In genomic region chr8:87962514-87963225, GRCm38 (mm10) we compare ENCODE assay signal across 9 mouse cellular contexts. TPM values are rescaled to one million over a fixed set of nuclear protein-coding genes. Genes with fewer than 3 reads are reported as not detected.
A peak's percentile ranks its signal among the peaks of the same experiment; 100 is the strongest.
DNase-seq lines count a peak whose midpoint lies in the region; ATAC-seq and TF ChIP-seq lines count a peak whose summit lies in the region.
"Had no signal": no experiment of that assay in that cellular context is flagged by ENCODE, and none has a peak within 500 bp of the region (broad histone marks: within the 10 kb centered on the region; RNA-seq: fewer than 3 reads in every experiment).

No protein-coding gene starts in this region.

- H3K36me3 ChIP-seq in heart, embryonic 10.5 days = no peaks in the 10 kb centered on the region
- no peaks in the 10 kb centered on the region for H3K36me3 ChIP-seq in E14TG2a.4 (ENCODE audit: insufficient read depth, low read length)
- no peaks in the 10 kb centered on the region for H3K36me3 ChIP-seq in forebrain, embryonic 10.5 days (replicated peaks)
- no peaks in the 10 kb centered on the region for H3K36me3 ChIP-seq in limb, embryonic 14.5 days (ENCODE audit: control insufficient read depth, insufficient read depth, low read length)

- peaks cover 54% of the 10 kb centered on the region for H3K4me1 ChIP-seq in heart, embryonic 10.5 days
- H3K4me1 ChIP-seq in E14TG2a.4 (replicated peaks; ENCODE audit: low read depth, low read length) = peaks cover 55% of the 10 kb centered on the region
- H3K4me1 ChIP-seq in forebrain, embryonic 10.5 days = peaks cover 66% of the 10 kb centered on the region
- H3K4me1 ChIP-seq in limb, embryonic 14.5 days (ENCODE audit: control insufficient read depth, insufficient read depth, low read length) = peaks cover 30% of the 10 kb centered on the region

- peak overlapping the region; percentile 82 for H3K4me3 ChIP-seq in heart, embryonic 10.5 days
- peak overlapping the region; percentile 94 for H3K4me3 ChIP-seq in E14TG2a.4 (replicated peaks; ENCODE audit: low read length)
- H3K4me3 ChIP-seq in forebrain, embryonic 10.5 days = peak overlapping the region; percentile 97
- peak overlapping the region; percentile 89 for H3K4me3 ChIP-seq in limb, embryonic 14.5 days (replicated peaks; ENCODE audit: low read length)

- H3K9me3 ChIP-seq in heart, embryonic 10.5 days = no peaks in the 10 kb centered on the region
- H3K9me3 ChIP-seq in E14TG2a.4 (ENCODE audit: low read length) = no peaks in the 10 kb centered on the region
- H3K9me3 ChIP-seq in forebrain, embryonic 10.5 days = no peaks in the 10 kb centered on the region
- no peaks in the 10 kb centered on the region for H3K9me3 ChIP-seq in limb, embryonic 14.5 days (ENCODE audit: control insufficient read depth, low read length)

- TF ChIP-seq CTCF in E14TG2a.4 (conservative IDR thresholded peaks at IDR 0.05; ENCODE audit: low read length) = no peak; the same call in 1 of the 2 replicates

- TF ChIP-seq POLR2A in limb, embryonic 14.5 days (IDR thresholded peaks at IDR 0.05; ENCODE audit: borderline replicate concordance, extremely low read depth, insufficient read depth, insufficient read length) = no peak

- DNase-seq in heart, embryonic 10.5 days (ENCODE audit: low spot score) = no peak
- no peak for DNase-seq in heart, postnatal 36 days
- peak; percentile 31 for DNase-seq in forebrain, embryonic 10.5 days (ENCODE audit: extremely low spot score, low spot score)
- no peak for DNase-seq in limb, embryonic 14.5 days (ENCODE audit: low spot score)
- DNase-seq in MN1 (ENCODE audit: low spot score) = no peak

- peaks cover 54% of the 10 kb centered on the region for H3K27me3 ChIP-seq in heart, embryonic 10.5 days (ENCODE audit: insufficient read depth, poor library complexity, severe bottlenecking)
- peaks cover 63% of the 10 kb centered on the region for H3K27me3 ChIP-seq in E14TG2a.4 (ENCODE audit: insufficient read depth, low read length)
- H3K27me3 ChIP-seq in forebrain, embryonic 10.5 days (ENCODE audit: poor library complexity, severe bottlenecking) = peaks cover 49% of the 10 kb centered on the region
- H3K27me3 ChIP-seq in limb, embryonic 14.5 days (ENCODE audit: control insufficient read depth, insufficient read depth, low read length) = peaks cover 18% of the 10 kb centered on the region; the same call in 1 of the 2 replicates

- H3K9ac ChIP-seq in limb, embryonic 14.5 days (ENCODE audit: low read depth, low read length, severe bottlenecking) = peak overlapping the region; percentile 46
- H3K9ac ChIP-seq: liver, embryonic 14.5 days had no signal

- WGBS in heart, embryonic 10.5 days = 1% methylated on average over 26 of the region's 26 CpGs
- WGBS in forebrain, embryonic 10.5 days = 1% methylated on average over 26 of the region's 26 CpGs
- WGBS in limb, embryonic 14.5 days = 8% methylated on average over 24 of the region's 26 CpGs

- peak overlapping the region; percentile 73 for H3K27ac ChIP-seq in heart, embryonic 10.5 days
- peak overlapping the region; percentile 100 for H3K27ac ChIP-seq in forebrain, embryonic 10.5 days
- no peak overlapping the region for H3K27ac ChIP-seq in limb, embryonic 14.5 days (replicated peaks; ENCODE audit: low read depth, low read length)
- H3K27ac ChIP-seq: liver, embryonic 14.5 days had no signal

- ATAC-seq in limb, embryonic 14.5 days (ENCODE audit: low FRiP score, low read depth) = no peak
- ATAC-seq in erythroid progenitor cell, adult 5-6 weeks (replicated peaks; ENCODE audit: low FRiP score, poor library complexity, severe bottlenecking) = no peak
- ATAC-seq in CD4-positive, CD25-positive, alpha-beta regulatory T cell, adult 4 months = no peak

- H3K4me2 ChIP-seq in limb, embryonic 14.5 days (replicated peaks; ENCODE audit: low read depth, low read length, severe bottlenecking) = peak overlapping the region; percentile 95

- intact Hi-C loops in heart, postnatal 36 days (cut with DNase I) = loop anchor here (5.0 kb wide), 1 partner anchor 85 kb away; no protein-coding TSS in a partner anchor

RNA-seq across cellular contexts. Expression of gene Zfp423, which starts 3.3 kb away (rescaled TPM):
- polyA plus RNA-seq in heart, embryonic 10.5 days (2016; fragmentation: Nextera tagmentation; extraction: Ambion mirVana) = 5.0 and 10.4 TPM in 2 replicates
- total RNA-seq in heart, postnatal 36 days (2021) = 1 to 10 TPM; 3.8 to 5.1 TPM
- polyA plus RNA-seq in forebrain, embryonic 10.5 days (2016; fragmentation: Nextera tagmentation; extraction: Ambion mirVana) = 24.7 and 25.2 TPM in 2 replicates
- polyA plus RNA-seq in limb, embryonic 14.5 days (2012; rRNA removed) = 46.4 and 59.9 TPM in 2 replicates
- 24.4 and 33.2 TPM in 2 replicates for polyA plus RNA-seq in limb, embryonic 14.5 days (2014; fragmentation: Nextera tagmentation; extraction: Ambion mirVana)
- total RNA-seq in erythroid progenitor cell, adult 5-6 weeks (2015; ENCODE audit: low replicate concordance) = 0.42 TPM in 1 of 2 replicates, not detected in the other
- not detected in 2 replicates for total RNA-seq in erythroid progenitor cell, adult 5-6 weeks (2017; ENCODE audit: low replicate concordance)
- polyA plus RNA-seq in CD4-positive, CD25-positive, alpha-beta regulatory T cell, adult 4 months (2017; shearing (Covaris generic)) = not detected
